Mouse (Mus musculus): ENCODE measurements around the gene Pknox2. TPM values are rescaled to one million over a fixed set of nuclear protein-coding genes. Genes with fewer than 3 reads are reported as not detected.
A peak's percentile ranks its signal among the peaks of the same experiment; 100 is the strongest.

Pknox2 gene
- not detected for polyA plus RNA-seq (2017; shearing (Covaris generic))

DNA sequence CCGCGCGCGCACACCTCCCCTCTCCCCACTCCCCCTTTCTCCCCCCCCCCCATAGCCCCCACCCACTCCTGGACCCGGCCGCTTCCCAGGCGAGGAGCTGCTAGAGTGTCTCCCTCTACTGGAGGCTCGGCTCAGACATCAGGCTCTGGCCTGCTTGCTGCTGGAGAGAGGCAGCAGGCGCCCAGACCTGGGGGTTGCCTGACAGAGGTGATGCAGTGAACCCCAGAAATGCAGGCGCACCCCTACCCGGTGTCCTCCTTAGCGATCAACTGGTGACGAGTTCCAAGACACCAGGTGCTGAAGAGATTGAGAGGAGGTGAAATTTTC lies at the start of gene Pknox2:
Pknox2 (minus strand) TSS at position 49 of the 327 bp plus-strand sequence.
- peak; percentile 66 for ATAC-seq

DNA sequence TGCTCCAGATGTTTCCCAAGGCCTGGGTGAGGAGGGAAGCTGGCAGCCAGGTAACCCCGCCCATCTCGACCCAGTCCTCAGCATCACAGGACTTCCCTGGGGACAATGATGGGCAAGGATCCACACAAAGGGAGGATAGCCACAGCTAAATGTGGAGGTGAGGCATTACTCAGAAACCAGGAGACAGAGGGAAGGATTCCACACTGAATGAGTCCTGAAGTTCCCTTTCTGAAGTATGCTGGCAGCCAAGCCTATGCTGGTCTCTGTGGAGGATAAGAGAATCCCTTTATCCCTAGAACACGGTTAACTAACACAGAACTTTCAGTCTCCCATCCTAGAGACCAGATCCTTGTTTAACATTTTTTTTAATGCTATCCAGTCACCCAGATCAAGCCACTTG lies 40.8 kb upstream of the Pknox2 start:
- no peak for ATAC-seq

DNA sequence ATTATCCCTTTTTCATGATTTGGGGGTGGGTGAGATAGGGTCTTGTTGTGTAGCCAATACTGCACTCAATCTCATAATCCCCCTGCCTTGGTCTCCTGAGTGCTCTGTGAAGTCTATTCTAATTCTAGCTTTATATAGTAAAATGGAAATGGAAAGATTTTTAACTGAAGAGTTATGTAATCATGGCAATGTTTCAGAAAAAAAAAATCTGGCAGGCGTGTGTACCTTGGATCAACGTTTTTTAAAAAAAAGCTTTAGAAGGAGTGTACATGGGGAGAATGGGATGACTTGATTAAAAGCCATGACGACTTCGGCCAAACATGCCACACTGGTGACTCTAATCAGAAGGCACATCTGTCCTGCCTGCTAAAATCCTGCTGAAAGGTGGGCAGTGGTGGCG lies 40.2 kb upstream of the Pknox2 start:
- ATAC-seq = no peak

DNA sequence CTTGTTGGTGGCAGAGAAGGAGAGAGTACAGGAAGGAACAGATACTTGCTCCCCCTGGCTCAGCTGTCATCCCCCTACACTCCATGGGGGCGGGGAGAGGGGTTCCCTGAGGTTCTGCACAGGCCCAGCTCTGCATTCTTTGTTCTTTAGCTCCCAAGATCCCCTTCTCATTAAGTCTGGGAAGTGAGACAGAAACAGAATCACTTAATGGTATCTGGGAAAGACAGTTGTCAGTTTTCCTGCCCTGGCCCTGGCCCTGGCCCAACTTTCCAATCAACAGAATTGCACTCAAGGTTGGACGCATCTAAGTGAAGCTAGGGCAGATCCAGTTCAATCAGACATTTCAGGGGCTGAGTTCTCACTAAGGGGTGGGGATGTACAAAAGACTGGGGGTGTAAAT lies 36.0 kb upstream of the Pknox2 start:
- ATAC-seq = no peak

DNA sequence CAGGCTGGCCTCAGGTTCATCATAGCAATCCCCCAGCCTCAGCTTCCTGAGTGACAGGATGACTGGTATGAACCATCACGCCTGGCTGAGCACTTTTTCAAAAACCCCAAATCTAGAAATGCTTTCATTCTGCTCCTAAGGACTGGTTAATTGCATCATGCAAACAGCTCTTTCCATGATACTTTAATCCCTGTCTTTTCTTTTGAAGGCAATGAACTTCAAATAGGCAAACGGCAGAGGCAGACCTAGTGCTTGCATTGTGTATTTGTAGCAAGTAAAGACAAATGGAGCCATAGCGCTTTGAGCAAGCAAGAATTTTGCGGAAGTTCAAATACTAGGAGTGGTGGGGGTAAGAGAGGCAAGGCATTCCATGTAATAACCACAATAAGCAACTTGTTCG lies 34.4 kb upstream of the Pknox2 start:
- no peak for ATAC-seq

DNA sequence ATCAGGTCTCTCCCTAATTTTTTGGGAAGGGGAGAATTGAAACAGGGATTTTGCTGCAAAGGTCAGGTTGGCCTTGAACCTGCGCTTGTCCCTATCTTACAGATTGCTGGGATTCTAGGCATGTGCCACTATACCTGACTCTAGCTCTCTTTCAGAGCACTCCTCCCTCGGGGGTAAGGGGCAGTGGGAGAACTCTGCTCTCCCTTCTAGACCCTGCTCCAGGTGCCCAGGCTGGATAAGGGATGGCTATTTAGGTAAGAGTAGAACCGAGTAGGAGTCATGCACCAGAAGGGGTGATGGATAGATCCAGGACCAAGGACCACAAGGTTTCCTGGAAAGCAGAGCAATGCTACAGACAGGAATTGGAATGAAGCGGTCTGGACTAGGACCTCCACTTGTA lies 32.4 kb upstream of the Pknox2 start:
- no peak for ATAC-seq

DNA sequence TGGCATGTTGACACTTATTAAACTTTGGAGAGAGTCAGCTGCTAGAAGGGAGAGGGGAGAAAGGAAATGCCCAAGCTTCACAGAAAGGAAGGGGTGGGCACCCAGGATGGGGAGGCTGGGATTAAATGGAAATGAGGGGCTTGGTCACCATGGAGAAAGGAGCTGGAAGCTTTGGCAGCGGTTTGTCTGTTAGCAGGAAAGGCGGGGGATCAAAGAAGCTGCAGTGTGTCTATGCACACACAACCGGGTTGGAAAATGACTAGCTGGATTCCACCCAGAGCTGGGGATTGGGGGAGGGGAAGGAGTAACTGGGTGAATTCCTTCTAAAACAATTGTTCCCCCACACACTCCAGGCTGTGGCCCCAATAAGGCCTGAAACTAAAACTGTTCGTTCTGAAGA lies 31.7 kb upstream of the Pknox2 start:
- ATAC-seq = no peak

DNA sequence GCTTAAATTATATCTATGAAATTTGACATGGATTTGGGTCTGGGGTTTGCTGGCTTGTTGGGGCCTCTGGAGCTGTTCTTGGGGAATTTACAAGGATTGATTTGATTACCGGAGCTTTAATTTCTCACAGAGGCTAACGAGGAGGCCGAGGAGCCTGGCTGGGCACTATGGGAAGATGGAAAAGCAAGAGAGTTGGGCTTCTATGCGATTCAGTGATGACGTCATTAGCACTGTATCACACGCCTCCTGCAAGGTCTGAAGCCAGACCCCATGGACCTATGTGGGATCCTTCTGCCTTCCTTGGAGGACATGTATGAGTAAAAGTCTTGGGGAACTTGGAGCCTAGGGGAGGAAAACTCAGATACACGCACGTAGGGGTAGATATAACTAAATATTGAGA lies 30.3 kb upstream of the Pknox2 start:
- ATAC-seq = no peak

DNA sequence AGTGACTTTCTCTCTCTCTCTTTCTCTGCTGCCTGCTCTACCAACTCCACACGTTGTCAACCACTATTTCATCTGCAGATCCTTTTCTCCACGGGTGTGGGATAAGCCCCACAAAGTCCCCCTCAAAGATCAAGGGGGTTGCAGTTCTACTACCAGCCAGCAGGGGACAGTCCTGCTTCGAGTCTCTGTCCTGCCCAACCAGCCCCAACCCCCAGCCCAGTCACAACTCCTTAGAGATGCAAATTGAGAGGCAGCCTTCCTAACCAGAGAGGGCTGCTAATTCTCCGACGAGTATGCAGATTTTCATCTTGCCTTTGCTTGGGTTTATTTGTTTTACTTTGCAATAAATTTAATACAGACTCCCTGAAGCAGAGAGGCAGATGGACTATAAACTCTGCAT lies 29.9 kb upstream of the Pknox2 start:
- ATAC-seq = peak; percentile 88

DNA sequence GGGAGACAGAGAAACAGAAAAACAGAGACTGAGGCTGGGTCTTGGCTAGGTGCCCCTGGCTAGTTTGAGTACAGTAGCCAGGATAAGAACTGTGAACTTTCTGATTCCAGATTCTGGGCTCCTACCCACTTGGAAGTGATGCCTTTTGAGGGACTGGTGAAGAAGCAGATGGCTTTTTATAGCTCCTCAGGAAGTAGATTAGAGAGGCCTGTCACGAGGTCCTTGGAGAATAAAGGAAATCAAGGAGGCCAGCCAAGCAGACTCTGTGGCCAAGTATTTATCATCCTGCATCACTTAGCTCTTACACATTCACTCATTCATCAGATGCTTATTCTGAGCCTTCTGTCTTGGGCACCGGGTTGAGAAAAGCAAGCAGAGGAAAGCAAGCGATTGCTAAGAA lies 28.8 kb upstream of the Pknox2 start:
- no peak for ATAC-seq

DNA sequence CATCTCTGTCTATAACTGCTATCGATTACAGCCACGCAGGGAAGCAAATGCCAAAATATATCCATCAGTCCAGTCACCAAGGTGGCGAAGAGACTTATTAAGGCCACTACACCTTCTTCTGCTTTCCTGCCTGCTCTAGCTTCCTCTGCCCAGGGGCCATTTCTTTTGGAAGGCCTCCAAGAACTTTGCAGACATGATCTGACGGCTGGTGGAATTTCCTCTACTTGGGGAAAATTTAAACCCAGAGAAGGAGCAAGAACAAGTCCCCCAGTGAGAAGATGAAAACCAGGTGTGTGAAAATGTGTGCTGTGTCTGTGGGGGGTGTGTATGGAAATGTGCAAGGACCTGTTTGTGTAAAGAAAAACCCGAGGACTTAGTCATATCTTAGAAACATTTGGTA lies 26.2 kb upstream of the Pknox2 start:
- no peak for ATAC-seq

DNA sequence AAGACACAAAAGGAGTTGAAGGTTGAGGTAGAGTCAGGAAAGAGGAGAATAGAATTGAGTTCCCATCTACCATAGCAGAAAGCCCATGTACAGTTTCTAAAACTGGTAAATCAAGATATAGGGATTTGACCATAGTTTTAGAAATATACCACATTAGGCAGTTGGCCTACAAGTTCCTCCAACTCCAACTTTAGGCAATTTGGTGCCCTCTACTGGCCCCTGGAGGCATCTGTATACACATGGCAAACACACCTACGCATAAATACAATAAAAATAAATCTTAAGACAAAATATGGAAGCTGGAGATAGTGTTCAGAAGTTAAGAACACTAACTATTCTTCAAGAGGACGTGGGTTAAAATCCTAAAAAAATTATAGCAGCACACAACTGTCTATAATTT lies 19.7 kb upstream of the Pknox2 start:
- no peak for ATAC-seq

DNA sequence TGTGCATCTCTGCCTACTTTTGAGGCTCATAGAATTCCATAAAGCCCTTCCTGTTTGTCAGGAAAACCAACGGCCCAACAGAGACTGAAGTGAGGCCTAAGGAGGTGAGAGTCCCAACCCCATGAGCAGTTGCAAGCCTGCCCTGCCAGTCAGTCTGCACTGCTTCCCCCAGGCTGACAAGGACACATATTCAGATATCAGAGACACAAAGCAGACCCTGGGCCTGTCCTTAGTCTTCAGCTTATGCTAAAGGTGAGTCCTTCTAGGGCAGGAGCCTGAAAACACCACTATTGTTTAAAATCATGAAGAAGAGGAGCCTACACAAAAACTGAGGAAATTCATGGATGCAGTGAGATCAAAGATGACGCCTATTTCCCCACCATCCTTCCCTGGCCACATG lies 13.5 kb upstream of the Pknox2 start:
- no peak for ATAC-seq

DNA sequence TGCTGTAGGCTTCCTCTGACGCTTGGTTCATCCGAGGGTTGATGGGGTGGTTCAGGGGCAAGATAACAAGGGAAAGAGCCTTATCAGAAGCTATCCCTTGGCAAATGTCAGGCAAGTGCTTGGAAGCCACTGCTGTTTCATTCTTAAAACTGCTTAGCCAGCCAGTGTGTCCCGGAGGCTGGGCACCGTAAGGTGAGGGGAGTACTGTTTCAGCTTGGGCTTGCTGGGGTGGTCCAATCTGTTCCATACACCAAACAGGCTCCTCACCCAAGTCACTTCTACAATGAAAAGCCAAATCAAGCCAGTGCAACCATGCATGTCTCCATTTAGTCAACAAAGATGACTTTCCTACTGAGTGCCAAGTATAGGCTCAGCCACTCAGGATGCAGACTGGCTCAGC lies 679 bp upstream of the Pknox2 start:
- no peak for ATAC-seq

DNA sequence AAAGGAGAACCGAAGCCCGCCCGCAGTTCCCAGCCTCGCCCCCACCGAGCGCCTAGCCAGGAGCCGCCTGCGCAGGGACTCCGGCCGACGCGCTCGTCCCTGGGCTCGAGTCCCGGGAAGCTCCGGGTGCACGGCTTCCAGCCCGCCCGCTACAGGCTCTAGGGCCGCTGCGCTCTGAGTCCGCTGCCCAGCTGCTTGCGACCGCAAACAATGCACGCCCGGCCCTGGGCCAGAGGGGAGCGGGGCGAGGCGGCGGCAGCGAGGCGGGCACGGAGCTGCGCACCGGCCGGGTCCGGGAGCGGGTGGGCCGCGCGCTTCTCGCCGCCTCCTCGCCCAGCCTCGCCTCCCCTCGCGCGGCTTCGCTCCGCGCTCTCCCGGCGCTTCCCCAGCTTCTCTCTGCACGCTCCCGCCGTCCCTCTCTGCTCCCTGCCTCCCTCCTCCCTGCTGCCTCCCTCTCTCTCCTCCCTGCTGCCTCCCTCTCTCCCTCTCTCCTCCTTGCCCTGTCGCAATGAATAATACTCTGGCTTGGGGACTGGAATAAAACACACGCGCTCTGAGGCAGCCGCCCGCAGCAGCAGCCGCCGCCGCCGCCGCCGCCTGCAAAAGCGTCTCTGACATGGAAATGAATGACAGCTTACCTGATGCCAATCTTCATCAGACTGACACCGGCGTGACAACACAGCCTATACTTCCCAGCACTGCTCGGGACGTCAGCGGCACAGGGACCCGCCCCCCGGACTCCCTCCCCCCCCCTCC lies 426 bp downstream of the Pknox2 start:
- peak; percentile 53 for ATAC-seq

DNA sequence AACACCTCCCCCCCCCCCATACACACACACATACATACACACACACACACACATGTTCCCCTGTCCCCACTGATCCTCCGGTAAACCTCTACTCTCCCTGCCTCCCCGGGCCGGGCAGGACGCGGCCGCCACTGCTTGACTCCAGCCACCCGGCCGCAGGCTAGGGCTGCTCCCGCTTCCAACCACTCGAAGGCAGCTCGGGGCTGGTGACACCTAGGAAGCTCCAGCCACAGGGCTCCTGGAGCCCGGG lies 929 bp downstream of the Pknox2 start:
- ATAC-seq = no peak

DNA sequence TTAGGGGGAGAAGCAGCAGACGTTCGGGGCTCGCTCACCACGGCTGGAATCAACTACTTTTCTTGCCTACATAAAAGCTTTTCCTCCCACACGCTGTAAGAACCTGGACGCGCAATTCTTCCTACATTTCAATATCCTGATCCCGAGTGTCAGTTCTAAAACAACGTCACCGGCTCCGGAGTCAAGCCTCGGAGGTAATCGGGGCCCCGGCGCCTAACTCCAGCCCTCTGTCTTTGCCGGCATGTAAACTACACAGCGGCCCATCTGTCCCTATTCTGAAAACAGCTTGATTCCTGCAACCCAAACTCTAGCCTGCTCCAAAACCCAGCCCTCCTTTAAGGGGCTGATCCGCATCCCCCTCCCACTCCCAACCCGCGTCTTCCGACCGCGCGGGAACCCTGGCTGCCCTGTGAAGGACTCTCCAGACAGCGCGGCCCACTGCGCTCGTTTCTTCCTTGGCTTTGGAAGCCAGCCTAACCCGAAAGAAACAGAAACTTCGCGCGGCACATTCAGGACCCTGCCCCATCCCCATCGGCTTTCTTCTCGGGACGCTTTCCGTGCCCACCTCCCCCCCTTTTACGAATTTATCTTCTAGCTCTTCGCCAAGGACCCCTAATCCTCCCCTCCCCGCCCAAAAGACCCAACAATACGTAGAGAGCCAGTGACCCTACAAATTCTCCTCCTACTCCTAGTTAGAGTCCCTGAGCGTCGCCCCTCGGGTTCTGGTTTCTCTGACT lies 1.4 kb downstream of the Pknox2 start:
- no peak for ATAC-seq

DNA sequence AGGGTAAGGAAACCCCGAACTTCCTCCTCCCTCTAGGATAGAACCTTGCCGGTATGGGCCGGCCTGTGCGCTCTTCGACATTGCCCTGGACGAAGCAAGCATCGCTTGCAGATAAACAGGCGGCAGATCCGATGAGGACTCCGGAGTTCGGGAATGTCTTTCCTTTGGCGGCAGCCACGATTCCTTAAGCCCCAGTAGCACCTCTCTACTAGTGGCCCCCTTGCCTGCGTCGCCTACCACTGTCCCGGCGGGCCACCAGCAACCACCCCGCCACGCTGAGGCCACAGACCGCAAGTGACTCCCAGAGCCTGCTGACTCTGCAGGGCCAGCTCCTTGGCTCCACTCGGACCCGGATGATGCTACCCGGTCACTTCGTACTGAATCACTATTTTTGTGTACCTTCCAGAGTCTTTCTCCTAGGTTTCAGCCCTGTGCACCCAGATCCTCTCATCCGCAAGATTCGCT lies 2.0 kb downstream of the Pknox2 start:
- ATAC-seq = no peak

DNA sequence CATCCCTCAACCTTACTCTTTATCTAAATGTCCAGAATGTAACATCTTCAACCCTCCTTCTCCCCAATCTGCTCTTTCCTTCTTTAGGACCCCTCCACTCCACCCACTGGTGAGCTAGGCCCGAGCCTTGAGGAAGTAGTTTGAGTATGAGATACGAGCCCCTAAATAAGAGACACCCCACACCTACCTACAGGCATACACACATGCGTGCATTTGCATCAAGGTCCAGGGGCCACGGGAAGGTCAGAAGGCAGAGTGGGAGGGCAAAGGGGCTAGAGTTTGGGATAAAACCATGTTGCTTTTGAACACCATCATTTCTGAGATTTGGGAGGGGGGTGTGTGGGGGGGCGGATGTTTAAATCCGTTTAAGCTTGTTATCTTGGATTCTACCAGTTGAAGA lies 2.5 kb downstream of the Pknox2 start:
- no peak for ATAC-seq

DNA sequence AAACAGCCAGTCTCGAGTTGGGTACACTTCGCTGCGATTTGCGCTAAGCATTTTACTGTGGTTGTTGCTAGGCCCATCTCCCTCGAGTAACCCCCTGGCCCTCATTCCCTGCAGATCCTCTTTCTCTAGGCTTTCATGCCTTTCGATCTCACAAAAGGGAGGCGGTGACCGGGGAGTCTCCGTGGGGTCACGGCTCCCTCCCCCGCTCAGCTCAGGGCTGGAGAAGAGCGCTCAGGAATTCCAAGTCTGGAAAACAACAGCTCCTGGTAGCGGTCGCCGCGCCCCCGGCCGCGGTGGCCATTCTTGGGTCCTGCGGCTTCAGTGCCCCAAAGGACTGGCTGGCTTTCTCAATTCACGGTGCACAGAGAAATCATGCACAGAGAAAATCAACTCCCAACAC lies 3.0 kb downstream of the Pknox2 start:
- ATAC-seq = no peak

DNA sequence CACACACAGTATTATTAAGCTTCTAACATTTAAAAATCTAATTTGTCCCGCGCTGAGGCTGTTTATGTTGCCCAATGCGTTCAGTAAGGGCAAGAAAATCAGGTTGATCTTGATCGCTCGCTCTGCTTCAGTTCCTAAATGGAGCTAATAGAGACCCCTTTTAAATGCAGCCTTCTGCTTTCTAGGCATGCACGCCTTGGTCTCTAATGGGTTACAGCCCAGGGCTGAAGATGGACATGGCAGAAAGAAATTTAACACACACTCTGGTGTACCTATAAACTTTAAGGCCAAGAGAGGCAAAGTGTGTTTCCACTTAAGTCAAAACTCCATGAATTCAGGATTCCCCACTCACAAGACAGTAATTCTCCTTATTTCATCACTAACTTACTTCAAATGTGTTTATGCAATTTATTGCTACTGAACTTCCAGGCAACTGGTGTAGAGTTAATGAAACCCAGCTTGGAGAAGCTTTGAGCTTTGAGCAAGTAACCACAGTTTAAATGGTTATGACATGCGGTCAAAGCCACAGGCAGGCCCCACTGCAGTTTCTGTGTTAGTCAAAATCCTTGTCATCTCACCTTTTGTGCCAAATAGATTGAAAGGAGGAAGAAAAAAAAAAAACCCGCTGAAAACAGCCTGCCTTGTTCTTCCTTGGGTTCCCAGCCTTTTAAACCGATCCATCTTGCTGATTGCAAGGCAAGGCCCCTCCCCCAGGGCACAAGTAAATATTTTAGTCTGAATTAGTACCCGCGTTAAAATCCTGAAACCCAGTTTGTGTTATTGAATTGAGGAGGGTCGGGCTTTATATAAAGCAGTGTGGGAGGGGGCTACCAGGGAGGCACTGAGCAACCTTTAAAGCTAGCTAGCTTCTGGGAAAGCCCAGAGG lies 3.9 kb downstream of the Pknox2 start:
- ATAC-seq = no peak

DNA sequence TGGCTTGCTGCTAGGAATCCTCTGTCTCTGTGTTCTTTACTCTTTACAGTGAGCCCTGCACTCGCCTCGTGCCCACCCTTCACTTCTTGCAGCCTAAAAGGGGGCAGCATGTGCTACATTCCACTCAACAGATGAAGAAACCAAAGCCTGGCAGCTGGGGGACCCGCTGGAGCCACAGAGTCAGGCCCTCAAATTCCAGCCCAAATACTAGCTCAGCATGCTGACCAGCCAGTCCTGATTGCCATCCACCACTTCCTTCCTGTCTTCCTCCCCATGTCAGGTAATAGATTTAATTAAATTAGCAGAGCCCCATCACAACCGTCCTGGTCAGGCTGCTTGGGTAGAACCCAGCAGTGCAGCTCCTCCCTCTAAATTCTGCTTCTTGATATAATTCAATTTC lies 5.1 kb downstream of the Pknox2 start:
- ATAC-seq = no peak

DNA sequence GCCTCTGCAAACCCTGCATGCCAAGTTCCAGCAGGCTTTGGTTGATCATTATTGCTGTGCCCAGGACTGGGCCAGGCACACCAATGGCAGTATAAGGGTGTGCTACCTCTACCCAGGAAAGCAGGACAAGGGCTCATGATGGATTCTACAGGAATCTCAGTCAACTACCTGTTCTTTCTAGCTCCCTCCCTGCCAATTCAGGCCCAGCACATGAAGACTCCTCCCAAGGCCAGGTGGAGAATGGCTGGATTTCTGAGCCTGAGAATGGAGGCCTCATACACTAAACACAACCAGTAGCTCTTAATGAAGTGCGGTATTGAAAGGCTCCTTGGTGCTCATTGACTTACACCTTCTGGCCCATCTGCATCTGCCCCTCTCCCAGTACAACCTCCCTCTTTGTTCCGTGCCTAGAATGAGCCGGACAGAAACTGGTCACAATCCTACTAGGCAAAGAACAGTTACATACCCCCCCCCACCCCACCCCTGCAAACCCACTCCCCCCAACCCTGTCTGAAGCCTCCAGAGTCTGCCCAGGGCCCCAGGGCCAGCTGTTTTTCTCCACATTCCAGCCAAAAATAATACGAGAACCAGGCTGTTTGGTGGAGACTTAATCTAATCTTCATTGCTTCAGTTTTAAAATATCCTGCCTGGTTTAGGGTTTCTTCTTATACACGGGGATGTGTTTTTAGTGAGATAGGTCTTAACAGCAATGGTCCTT lies 6.6 kb downstream of the Pknox2 start:
- no peak for ATAC-seq
